Mouse (Mus musculus) hindbrain, embryonic 12.5 days (tissue): ENCODE data around the gene Ntrk3. TPM values are rescaled to one million over a fixed set of nuclear protein-coding genes. Genes with fewer than 3 reads are reported as not detected.

Experiments used
- ATAC-seq: fragments of 200-750 bp; cut with Nextera tagmentation; 2 replicates; pipeline ENCODE4 v1.8.0; 2017; ENCODE audit warnings: moderate TSS enrichment; ENCODE audit not compliant: low FRiP score
- H3K27ac ChIP-seq: fragments of 300-500 bp; sonication (generic); 2 replicates; pipeline ENCODE4 v1.5.1; 2016; ENCODE audit warnings: mild to moderate bottlenecking
- H3K27me3 ChIP-seq: fragments of 300-500 bp; sonication (generic); 2 replicates; pipeline ENCODE4 v1.6.1; 2016; ENCODE audit warnings: mild to moderate bottlenecking
- H3K36me3 ChIP-seq: fragments of 300-500 bp; sonication (generic); 2 replicates; pipeline ENCODE4 v1.6.1; 2016; ENCODE audit warnings: mild to moderate bottlenecking
- H3K4me1 ChIP-seq: fragments of 300-500 bp; sonication (generic); 2 replicates; pipeline ENCODE4 v1.6.1; 2016
- H3K4me2 ChIP-seq: fragments of 300-500 bp; sonication (generic); replicated peaks from 2 replicates; pipeline ENCODE4 v1.6.1; 2016; ENCODE audit warnings: mild to moderate bottlenecking
- H3K4me3 ChIP-seq: fragments of 300-500 bp; sonication (generic); 2 replicates; pipeline ENCODE4 v1.5.1; 2016; ENCODE audit warnings: mild to moderate bottlenecking
- H3K9ac ChIP-seq: fragments of 300-500 bp; sonication (generic); 2 replicates; pipeline ENCODE4 v1.6.1; 2016; ENCODE audit warnings: mild to moderate bottlenecking, moderate library complexity
- H3K9me3 ChIP-seq: fragments of 300-500 bp; sonication (generic); replicated peaks from 2 replicates; pipeline ENCODE4 v1.6.1; 2016; ENCODE audit warnings: mild to moderate bottlenecking
- WGBS: fragments of 180-500 bp; shearing (Covaris S2); methylation state at CpG from one replicate; pipeline ENCODE4 v1.1.7; 2016; 5-methylcytosine and 5-hydroxymethylcytosine counted together
- polyA plus RNA-seq: library from polyadenylated mRNA; unstranded; fragments of >200 nt; fragmentation: Nextera tagmentation; extraction: Ambion mirVana; gene quantifications from 2 replicates; pipeline ENCODE4 v1.2.1, GENCODE M21; 2016

The Ntrk3 gene
- polyA plus RNA-seq, 1 experiment from 2014 or later: 9.9 TPM

- H3K9ac ChIP-seq: no peak overlapping the region
- no peaks in the 10 kb centered on the region for H3K36me3 ChIP-seq
- H3K27ac ChIP-seq: no peak overlapping the region
- no peak overlapping the region for H3K4me3 ChIP-seq
- H3K4me2 ChIP-seq: no peak overlapping the region
- H3K27me3 ChIP-seq: no peaks in the 10 kb centered on the region
- 80% methylated on average over 6 of the region's 6 CpGs for WGBS
- ATAC-seq: no peak
- no peaks in the 10 kb centered on the region for H3K9me3 ChIP-seq
- H3K4me1 ChIP-seq: no peaks in the 10 kb centered on the region
Measured at GRCm38 (mm10) chr7:78440476-78440875, 297.3 kb downstream of the Ntrk3 start.

GRCm38 (mm10) chr7:78439361-78440120 lies 298.3 kb downstream of the Ntrk3 start:
- WGBS: 74% methylated on average over 9 of the region's 9 CpGs
- Histone ChIP-seq H3K27ac (no peak overlapping the region), H3K4me3 (no peak overlapping the region), H3K9ac (no peak overlapping the region), H3K27me3 (no peaks in the 10 kb centered on the region), H3K9me3 (no peaks in the 10 kb centered on the region), H3K4me2 (no peak overlapping the region), H3K36me3 (no peaks in the 10 kb centered on the region), H3K4me1 (no peaks in the 10 kb centered on the region)
- ATAC-seq: no peak

GRCm38 (mm10) chr7:78433617-78434144 lies 304.1 kb downstream of the Ntrk3 start:
- no peaks in the 10 kb centered on the region for H3K9me3 ChIP-seq
- ATAC-seq: no peak
- H3K4me3 ChIP-seq: no peak overlapping the region
- 65% methylated on average over 5 of the region's 5 CpGs for WGBS
- no peak overlapping the region for H3K27ac ChIP-seq
- no peak overlapping the region for H3K4me2 ChIP-seq
- H3K36me3 ChIP-seq: no peaks in the 10 kb centered on the region
- H3K27me3 ChIP-seq: no peaks in the 10 kb centered on the region
- H3K9ac ChIP-seq: no peak overlapping the region
- no peaks in the 10 kb centered on the region for H3K4me1 ChIP-seq

DNA sequence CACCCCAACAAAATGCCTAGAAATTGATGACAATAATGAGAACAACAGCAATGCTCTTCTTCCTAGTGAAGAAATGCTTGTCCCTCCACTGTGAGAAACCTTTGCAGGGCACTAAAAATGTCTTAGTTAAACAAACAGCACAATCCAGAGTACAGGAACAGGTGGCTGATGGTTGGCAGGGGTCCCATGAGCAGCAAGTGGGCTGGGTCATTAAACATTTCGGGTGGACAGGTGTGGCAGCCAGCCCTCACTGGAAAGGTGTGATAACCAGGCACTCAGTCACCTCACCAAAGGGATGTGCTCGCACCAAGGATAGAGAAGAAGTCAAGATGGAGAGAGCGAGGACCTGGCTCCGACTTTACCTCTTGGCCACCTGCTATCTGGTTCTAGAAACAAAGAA lies 306.2 kb downstream of the Ntrk3 start:
- 88% methylated on average over 4 of the region's 4 CpGs for WGBS
- ATAC-seq: no peak
- no peaks in the 10 kb centered on the region for H3K27me3 ChIP-seq
- no peak overlapping the region for H3K4me2 ChIP-seq
- H3K4me1 ChIP-seq: no peaks in the 10 kb centered on the region
- H3K9ac ChIP-seq: no peak overlapping the region
- no peaks in the 10 kb centered on the region for H3K9me3 ChIP-seq
- no peaks in the 10 kb centered on the region for H3K36me3 ChIP-seq
- H3K27ac ChIP-seq: no peak overlapping the region
- no peak overlapping the region for H3K4me3 ChIP-seq

DNA sequence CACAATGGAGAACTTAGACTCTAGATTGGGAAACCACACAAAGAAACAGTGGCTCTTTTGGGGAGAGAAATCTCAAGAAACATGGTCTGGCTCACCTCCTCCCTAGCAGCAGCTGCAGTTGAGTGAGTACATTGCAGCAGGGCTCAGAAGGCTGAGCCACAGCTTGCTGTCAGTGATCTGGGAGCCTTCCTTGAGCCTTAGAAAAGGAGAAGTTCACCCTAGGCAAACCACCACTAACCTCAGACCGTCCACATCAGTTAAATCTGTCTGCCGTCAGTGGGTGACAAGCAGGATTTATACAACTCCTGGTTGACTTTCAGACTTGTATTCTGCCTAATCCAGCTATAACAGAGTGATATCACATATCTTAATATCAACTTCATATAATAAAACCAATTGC lies 325.6 kb downstream of the Ntrk3 start:
- H3K9ac ChIP-seq: no peak overlapping the region
- H3K9me3 ChIP-seq: no peaks in the 10 kb centered on the region
- H3K4me2 ChIP-seq: no peak overlapping the region
- no peaks in the 10 kb centered on the region for H3K27me3 ChIP-seq
- H3K4me3 ChIP-seq: no peak overlapping the region
- H3K36me3 ChIP-seq: no peaks in the 10 kb centered on the region
- H3K4me1 ChIP-seq: no peaks in the 10 kb centered on the region
- no peak for ATAC-seq
- H3K27ac ChIP-seq: no peak overlapping the region
- WGBS: 90% methylated on average over 2 of the region's 2 CpGs

- no peak overlapping the region for H3K4me2 ChIP-seq
- H3K27me3 ChIP-seq: no peaks in the 10 kb centered on the region
- no peak overlapping the region for H3K27ac ChIP-seq
- 84% methylated on average over 5 of the region's 5 CpGs for WGBS
- H3K9ac ChIP-seq: no peak overlapping the region
- H3K4me3 ChIP-seq: no peak overlapping the region
- H3K4me1 ChIP-seq: no peaks in the 10 kb centered on the region
- no peaks in the 10 kb centered on the region for H3K36me3 ChIP-seq
- no peaks in the 10 kb centered on the region for H3K9me3 ChIP-seq
- ATAC-seq: no peak
Measured at GRCm38 (mm10) chr7:78409970-78410369, 327.8 kb downstream of the Ntrk3 start.

- no peak overlapping the region for H3K4me2 ChIP-seq
- no peak for ATAC-seq
- no peak overlapping the region for H3K4me3 ChIP-seq
- no peaks in the 10 kb centered on the region for H3K36me3 ChIP-seq
- no peaks in the 10 kb centered on the region for H3K27me3 ChIP-seq
- 88% methylated on average over 5 of the region's 5 CpGs for WGBS
- H3K27ac ChIP-seq: no peak overlapping the region
- H3K9me3 ChIP-seq: no peaks in the 10 kb centered on the region
- H3K9ac ChIP-seq: no peak overlapping the region
- no peaks in the 10 kb centered on the region for H3K4me1 ChIP-seq
Measured at GRCm38 (mm10) chr7:78406641-78407291, 331.0 kb downstream of the Ntrk3 start.

- Histone ChIP-seq H3K4me3 (no peak overlapping the region), H3K9me3 (no peaks in the 10 kb centered on the region), H3K27me3 (no peaks in the 10 kb centered on the region), H3K27ac (no peak overlapping the region), H3K9ac (no peak overlapping the region), H3K4me1 (no peaks in the 10 kb centered on the region), H3K36me3 (no peaks in the 10 kb centered on the region), H3K4me2 (no peak overlapping the region)
- ATAC-seq: no peak
- WGBS: 93% methylated on average over 6 of the region's 6 CpGs
Measured at GRCm38 (mm10) chr7:78404481-78404880, 333.3 kb downstream of the Ntrk3 start.

DNA sequence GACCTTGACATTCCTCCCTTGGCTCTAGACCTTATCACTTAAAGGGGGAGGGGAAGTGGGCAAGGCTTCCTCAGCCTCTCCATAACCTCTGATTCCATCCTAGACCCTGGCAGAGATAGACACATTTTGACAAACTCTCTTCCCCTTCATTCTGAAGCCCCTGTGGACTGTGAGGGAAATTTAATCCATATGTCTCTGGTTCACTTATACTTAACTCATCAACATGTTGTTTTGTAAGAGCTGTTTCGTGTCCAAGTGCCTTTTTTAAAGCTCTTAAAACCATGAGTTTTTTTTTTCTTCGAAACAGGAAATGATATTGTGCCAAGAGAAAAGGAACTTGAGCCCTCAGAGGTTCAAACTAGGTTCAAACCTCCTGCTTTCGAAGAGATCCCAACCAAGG lies 335.3 kb downstream of the Ntrk3 start:
- no peak overlapping the region for H3K4me3 ChIP-seq
- no peaks in the 10 kb centered on the region for H3K9me3 ChIP-seq
- no peak overlapping the region for H3K4me2 ChIP-seq
- no peaks in the 10 kb centered on the region for H3K36me3 ChIP-seq
- no peak for ATAC-seq
- no peak overlapping the region for H3K27ac ChIP-seq
- WGBS: 79% methylated on average over 3 of the region's 3 CpGs
- H3K9ac ChIP-seq: no peak overlapping the region
- no peaks in the 10 kb centered on the region for H3K27me3 ChIP-seq
- no peaks in the 10 kb centered on the region for H3K4me1 ChIP-seq

DNA sequence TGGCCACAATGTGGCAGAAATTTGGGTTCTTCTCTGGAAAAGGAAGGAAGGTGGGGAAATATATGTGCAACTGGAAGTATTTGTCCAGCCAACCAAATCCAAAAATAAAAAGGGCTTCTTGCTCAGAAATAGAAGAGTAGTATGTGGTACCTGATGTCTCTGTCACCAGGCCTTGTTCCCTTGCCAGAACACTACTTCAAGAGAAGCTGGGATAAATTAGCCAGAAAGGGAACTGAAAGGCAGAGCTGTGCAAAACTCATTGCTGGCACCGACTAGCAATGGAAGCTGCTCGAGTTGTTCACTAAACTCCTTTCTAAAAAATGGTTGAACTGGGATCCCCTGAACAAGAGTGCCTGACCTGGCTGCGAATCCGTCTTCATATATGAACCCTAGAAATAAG lies 337.6 kb downstream of the Ntrk3 start:
- WGBS: 89% methylated on average over 4 of the region's 4 CpGs
- Histone ChIP-seq H3K27ac (no peak overlapping the region), H3K9me3 (no peaks in the 10 kb centered on the region), H3K4me2 (no peak overlapping the region), H3K36me3 (no peaks in the 10 kb centered on the region), H3K27me3 (no peaks in the 10 kb centered on the region), H3K4me3 (no peak overlapping the region), H3K9ac (no peak overlapping the region), H3K4me1 (no peaks in the 10 kb centered on the region)
- ATAC-seq: no peak

- no peak overlapping the region for H3K27ac ChIP-seq
- no peak overlapping the region for H3K4me3 ChIP-seq
- no peaks in the 10 kb centered on the region for H3K4me1 ChIP-seq
- no peaks in the 10 kb centered on the region for H3K27me3 ChIP-seq
- no peak overlapping the region for H3K9ac ChIP-seq
- H3K9me3 ChIP-seq: no peaks in the 10 kb centered on the region
- no peak overlapping the region for H3K4me2 ChIP-seq
- H3K36me3 ChIP-seq: no peaks in the 10 kb centered on the region
- no peak for ATAC-seq
Measured at GRCm38 (mm10) chr7:78398377-78398776, 339.4 kb downstream of the Ntrk3 start.

DNA sequence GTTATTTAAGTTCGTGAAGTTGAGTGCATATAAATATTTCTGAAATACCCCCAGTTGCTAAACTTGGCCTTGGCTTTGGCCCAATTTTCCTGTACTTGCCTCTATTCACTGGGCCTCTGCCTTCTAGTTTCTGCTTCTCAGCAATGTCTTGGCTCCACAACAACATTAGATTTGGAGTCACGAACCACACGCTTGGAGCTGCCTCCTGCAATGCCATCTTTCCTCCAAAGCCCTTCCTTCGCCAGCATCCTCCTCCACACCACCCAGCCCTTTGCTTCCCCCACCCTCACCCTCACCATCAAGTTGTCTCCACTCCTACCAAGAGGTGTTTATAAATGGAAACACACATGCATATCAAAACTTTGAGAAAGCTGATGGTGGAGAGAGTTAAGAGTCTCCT lies 340.6 kb downstream of the Ntrk3 start:
- Histone ChIP-seq H3K4me2 (no peak overlapping the region), H3K36me3 (no peaks in the 10 kb centered on the region), H3K27ac (no peak overlapping the region), H3K4me1 (no peaks in the 10 kb centered on the region), H3K27me3 (no peaks in the 10 kb centered on the region), H3K4me3 (no peak overlapping the region), H3K9me3 (no peaks in the 10 kb centered on the region), H3K9ac (no peak overlapping the region)
- no peak for ATAC-seq
- 93% methylated on average over 4 of the region's 4 CpGs for WGBS

GRCm38 (mm10) chr7:78390019-78390418 lies 347.8 kb downstream of the Ntrk3 start:
- Histone ChIP-seq H3K9ac (no peak overlapping the region), H3K4me2 (no peak overlapping the region), H3K27ac (no peak overlapping the region), H3K9me3 (no peaks in the 10 kb centered on the region), H3K36me3 (no peaks in the 10 kb centered on the region), H3K4me3 (no peak overlapping the region), H3K27me3 (no peaks in the 10 kb centered on the region), H3K4me1 (no peaks in the 10 kb centered on the region)
- no peak for ATAC-seq
- 87% methylated on average over 3 of the region's 3 CpGs for WGBS
